Mouse (Mus musculus): ENCODE measurements around the gene Bace2.

Bace2 gene

GRCm38 (mm10) chr16:97356499-97357187 is at the start of gene Bace2:
Bace2 (plus strand) TSS chr16:97356742.
- peak in 1 of 2 experiments; percentile 42 for DNase-seq (ENCODE audit: low spot score in 2 of 2)

- DNase-seq (ENCODE audit: low spot score in 2 of 2) = no peak
Observed at GRCm38 (mm10) chr16:97307594-97307993, 48.9 kb upstream of the Bace2 start.

GRCm38 (mm10) chr16:97309796-97310569 is 46.6 kb upstream of the Bace2 start:
- no peak for DNase-seq (ENCODE audit: low spot score in 2 of 2)

GRCm38 (mm10) chr16:97310570-97310846 is 46.0 kb upstream of the Bace2 start:
- no peak for DNase-seq (ENCODE audit: low spot score in 2 of 2)

- DNase-seq (ENCODE audit: low spot score in 2 of 2) = peak; percentile 70 to 87
Observed at GRCm38 (mm10) chr16:97312960-97313686, 43.4 kb upstream of the Bace2 start.

GRCm38 (mm10) chr16:97321576-97321975 is 35.0 kb upstream of the Bace2 start:
- DNase-seq (ENCODE audit: low spot score in 2 of 2) = no peak

- DNase-seq (ENCODE audit: low spot score in 2 of 2) = no peak
Observed at GRCm38 (mm10) chr16:97322604-97323003, 33.9 kb upstream of the Bace2 start.

- DNase-seq (ENCODE audit: low spot score in 2 of 2) = peak in 1 of 2 experiments; percentile 30
Observed at GRCm38 (mm10) chr16:97325975-97326374, 30.6 kb upstream of the Bace2 start.

- no peak for DNase-seq (ENCODE audit: low spot score in 2 of 2)
Observed at GRCm38 (mm10) chr16:97328602-97329001, 27.9 kb upstream of the Bace2 start.

GRCm38 (mm10) chr16:97353013-97353412 is 3.5 kb upstream of the Bace2 start:
- DNase-seq (ENCODE audit: low spot score in 2 of 2) = no peak

GRCm38 (mm10) chr16:97354632-97355031 is 1.9 kb upstream of the Bace2 start:
- no peak for DNase-seq (ENCODE audit: low spot score in 2 of 2)

- DNase-seq (ENCODE audit: low spot score in 2 of 2) = peak in 1 of 2 experiments; percentile 6
Observed at GRCm38 (mm10) chr16:97357188-97357821, 763 bp downstream of the Bace2 start.

- DNase-seq (ENCODE audit: low spot score in 2 of 2) = no peak
Observed at GRCm38 (mm10) chr16:97362231-97362888, 5.8 kb downstream of the Bace2 start.

GRCm38 (mm10) chr16:97366141-97366540 is 9.6 kb downstream of the Bace2 start:
- no peak for DNase-seq (ENCODE audit: low spot score in 2 of 2)

GRCm38 (mm10) chr16:97370258-97370657 is 13.7 kb downstream of the Bace2 start:
- DNase-seq (ENCODE audit: low spot score in 2 of 2) = no peak

- no peak for DNase-seq (ENCODE audit: low spot score in 2 of 2)
Observed at GRCm38 (mm10) chr16:97387955-97388354, 31.4 kb downstream of the Bace2 start.

GRCm38 (mm10) chr16:97391289-97391688 is 34.7 kb downstream of the Bace2 start:
- DNase-seq (ENCODE audit: low spot score in 2 of 2) = no peak

GRCm38 (mm10) chr16:97391701-97392384 is 35.3 kb downstream of the Bace2 start:
- DNase-seq (ENCODE audit: low spot score in 2 of 2) = no peak

- no peak for DNase-seq (ENCODE audit: low spot score in 2 of 2)
Observed at GRCm38 (mm10) chr16:97396436-97396835, 39.9 kb downstream of the Bace2 start.

GRCm38 (mm10) chr16:97397945-97398531 is 41.5 kb downstream of the Bace2 start:
- DNase-seq (ENCODE audit: low spot score in 2 of 2) = no peak

GRCm38 (mm10) chr16:97399991-97400390 is 43.4 kb downstream of the Bace2 start:
- no peak for DNase-seq (ENCODE audit: low spot score in 2 of 2)
